Comparison of ENCODE assay signal across 7 mouse cellular contexts in genomic region chr4:41754797-41755337, GRCm38 (mm10). TPM values are rescaled to one million over a fixed set of nuclear protein-coding genes. Genes with fewer than 3 reads are reported as not detected.
DNase-seq lines count a peak whose midpoint lies in the region; ATAC-seq lines count a peak whose summit lies in the region.

Gene Galt (plus strand): TSS chr4:41755228.

- H3K4me2 ChIP-seq in intestine, embryonic 15.5 days (replicated peaks) = peak within 1 kb of the TSS; percentile 88

- H3K9ac ChIP-seq in intestine, embryonic 15.5 days = peak within 1 kb of the TSS; percentile 75

- intact Hi-C loops in gastrocnemius, postnatal 14 days (cut with DNase I; ENCODE audit: low total_unique reads) = no loop called here

- H3K27ac ChIP-seq in intestine, embryonic 15.5 days = peak within 1 kb of the TSS; percentile 84
- H3K27ac ChIP-seq in macrophage = peak within 1 kb of the TSS; percentile 75

- no peaks in the 10 kb centered on the region for H3K9me3 ChIP-seq in intestine, embryonic 15.5 days

- H3K4me1 ChIP-seq in intestine, embryonic 15.5 days (replicated peaks) = peaks cover 19% of the 10 kb centered on the region

- 9% methylated on average over 14 of the region's 14 CpGs for WGBS in intestine, embryonic 15.5 days
- WGBS in macrophage (ENCODE audit: missing documents) = 17% methylated on average over 14 of the region's 14 CpGs

- H3K79me2 ChIP-seq in macrophage (ENCODE audit: inconsistent target) = no peaks in the 10 kb centered on the region

- H3K36me3 ChIP-seq in intestine, embryonic 15.5 days = 0 out of 2 replicates have a peak, but pooled peaks cover 5% of the 10 kb centered on the region
- H3K36me3 ChIP-seq in macrophage (ENCODE audit: inconsistent target) = peaks cover 7% of the 10 kb centered on the region; the same call in 1 of the 2 replicates

- peak; percentile 67 for ATAC-seq in intestine, embryonic 15.5 days

- H3K27me3 ChIP-seq in intestine, embryonic 15.5 days (replicated peaks) = no peaks in the 10 kb centered on the region

- peak within 1 kb of the TSS; percentile 60 for H3K4me3 ChIP-seq in intestine, embryonic 15.5 days (replicated peaks)
- peak within 1 kb of the TSS; percentile 83 for H3K4me3 ChIP-seq in macrophage (ENCODE audit: inconsistent target)

- DNase-seq in spleen, adult 12 weeks (ENCODE audit: low spot score) = peak; percentile 20
- DNase-seq in spleen, adult 18-20 months = no peak
- peak; percentile 92 for DNase-seq in brain, adult 2 months (ENCODE audit: low read depth, low spot score)
- no peak for DNase-seq in gastrocnemius, postnatal 14 days
- DNase-seq in urinary bladder, postnatal 25 days (ENCODE audit: low spot score) = no peak

RNA-seq across cellular contexts. Expression of gene Galt, which starts in this region (rescaled TPM):
- total RNA-seq in gastrocnemius, postnatal 14 days (2021) = 10 to 100 TPM; 26.5 to 27.0 TPM
- 64.8 and 70.9 TPM in 2 replicates for polyA plus RNA-seq in intestine, embryonic 15.5 days (2015; fragmentation: Nextera tagmentation; extraction: Ambion mirVana)
- 10 to 100 TPM in 23 of 26 experiments, 1 to 10 TPM in 3; 3.7 to 81.1 (median 36.6) TPM for total RNA-seq in macrophage (2018; cell fraction: chromatin; rRNA removed)
- 10 to 100 TPM; 11.1 to 29.0 (median 20.4) TPM for total RNA-seq in macrophage (2018; cell fraction: cytosol; rRNA removed)
- total RNA-seq in macrophage (2018; cell fraction: nucleus; rRNA removed) = 10 to 100 TPM in 23 of 26 experiments, 1 to 10 TPM in 3; 7.9 to 56.8 (median 28.9) TPM
- polyA plus RNA-seq in macrophage (2018) = 18.2 to 19.2 TPM (median 18.2 TPM) in 3 replicates

Comparison
In these comparisons a context has a peak if more than half of its experiments do, and no peak if none do; other contexts are left out.
1. DNase-seq: peak in spleen, adult 12 weeks (single experiment) and brain, adult 2 months (single experiment); none in spleen, adult 18-20 months (0 of 2), gastrocnemius, postnatal 14 days (single experiment) and urinary bladder, postnatal 25 days (single experiment).